Mouse (Mus musculus) kidney, adult 9 months (tissue): ENCODE measurements around the gene Dpy19l3.

ENCODE experiments used
- DNase-seq: peaks from one replicate; pipeline ENCODE4 v3.0.0; 2022

Dpy19l3 gene

DNA sequence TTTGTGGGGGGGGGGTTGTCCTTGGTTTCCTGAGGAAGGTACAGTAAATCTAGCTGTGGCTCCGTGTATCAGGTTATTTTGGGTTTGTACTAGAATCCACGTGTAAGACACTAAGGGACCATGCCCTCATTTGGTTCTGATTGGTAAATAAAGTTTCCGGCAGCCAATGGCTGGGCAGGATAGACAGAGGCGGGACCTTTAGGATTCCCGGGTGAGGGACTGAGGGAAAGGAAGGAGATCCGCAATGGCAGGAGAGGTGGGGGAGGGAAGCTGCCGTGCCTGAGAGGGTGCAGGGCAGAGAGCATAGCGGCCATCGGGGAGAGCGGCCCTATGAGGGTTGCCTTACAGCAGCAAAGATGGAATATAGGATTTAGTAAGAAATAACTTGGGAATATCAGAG lies 67.0 kb downstream of the Dpy19l3 start:
- peak; percentile 34 for DNase-seq

DNA sequence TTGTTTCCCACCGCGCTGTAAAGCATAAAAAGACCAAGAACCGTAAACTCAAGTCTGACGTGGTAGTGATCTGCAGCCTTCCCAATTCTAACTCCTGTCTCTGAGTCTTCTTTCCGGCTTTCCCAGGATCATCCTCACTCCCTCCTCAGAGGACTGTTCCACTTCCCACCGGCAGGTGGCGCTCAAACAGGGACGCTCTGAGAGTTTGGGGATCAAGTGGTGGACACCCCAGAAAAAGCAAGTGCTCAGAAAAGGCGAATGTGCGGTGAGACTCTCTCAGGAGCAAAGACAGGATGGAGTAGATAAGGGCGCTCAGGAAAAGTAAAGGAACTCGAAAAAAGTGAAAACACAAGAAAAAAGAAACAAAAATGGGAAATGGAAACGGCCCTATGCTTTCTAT lies 67.5 kb downstream of the Dpy19l3 start:
- DNase-seq = peak; percentile 48

DNA sequence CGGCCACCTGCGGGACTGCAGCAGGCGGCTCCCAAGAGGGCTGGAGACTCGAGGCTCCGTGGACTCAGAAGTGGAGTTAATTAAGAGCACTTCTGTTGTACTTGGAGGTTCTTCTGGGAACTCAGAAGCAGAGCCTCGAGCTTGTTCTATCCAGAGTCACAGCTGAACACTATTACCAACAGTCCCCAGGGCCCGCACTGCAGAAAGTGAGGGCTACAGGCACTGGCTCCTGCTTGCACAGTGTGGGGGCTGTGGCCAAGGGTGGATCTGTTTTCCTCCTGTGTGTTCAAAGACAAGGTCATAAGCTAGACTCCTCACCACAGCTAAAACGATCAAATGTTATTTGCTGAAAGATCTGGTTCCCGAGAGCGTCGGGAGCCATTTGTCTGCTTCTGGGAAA lies 68.0 kb downstream of the Dpy19l3 start:
- DNase-seq = no peak

GRCm38 (mm10) chr7:35683409-35684122 lies 70.7 kb downstream of the Dpy19l3 start:
- no peak for DNase-seq

DNA sequence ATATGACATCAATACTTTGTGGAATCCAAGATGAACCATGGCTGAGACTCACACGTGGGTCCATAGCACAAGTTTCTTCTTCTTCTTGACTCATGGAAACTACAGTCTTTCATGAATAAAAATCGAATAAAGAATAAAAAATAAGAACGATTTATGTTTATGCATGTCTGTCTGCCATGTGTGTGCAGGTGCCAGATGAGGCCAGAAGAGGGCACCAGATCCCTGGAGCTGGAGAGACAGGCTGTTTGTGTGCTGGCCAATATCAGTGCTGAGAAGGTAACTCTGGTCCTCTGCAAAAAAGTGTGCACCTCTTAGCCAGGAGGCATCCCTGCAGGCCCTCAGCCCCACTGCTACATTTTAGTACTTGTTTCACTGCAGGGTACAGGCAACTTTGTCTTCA lies 72.7 kb downstream of the Dpy19l3 start:
- no peak for DNase-seq

- no peak for DNase-seq
Measured at GRCm38 (mm10) chr7:35678976-35679375, 75.3 kb downstream of the Dpy19l3 start.

GRCm38 (mm10) chr7:35668066-35669041 lies 85.9 kb downstream of the Dpy19l3 start:
- no peak for DNase-seq

- DNase-seq = no peak
Measured at GRCm38 (mm10) chr7:35663790-35664376, 90.4 kb downstream of the Dpy19l3 start.

GRCm38 (mm10) chr7:35659173-35659572 lies 95.1 kb downstream of the Dpy19l3 start:
- peak; percentile 31 for DNase-seq

GRCm38 (mm10) chr7:35657829-35658228 lies 96.4 kb downstream of the Dpy19l3 start:
- DNase-seq = no peak

DNA sequence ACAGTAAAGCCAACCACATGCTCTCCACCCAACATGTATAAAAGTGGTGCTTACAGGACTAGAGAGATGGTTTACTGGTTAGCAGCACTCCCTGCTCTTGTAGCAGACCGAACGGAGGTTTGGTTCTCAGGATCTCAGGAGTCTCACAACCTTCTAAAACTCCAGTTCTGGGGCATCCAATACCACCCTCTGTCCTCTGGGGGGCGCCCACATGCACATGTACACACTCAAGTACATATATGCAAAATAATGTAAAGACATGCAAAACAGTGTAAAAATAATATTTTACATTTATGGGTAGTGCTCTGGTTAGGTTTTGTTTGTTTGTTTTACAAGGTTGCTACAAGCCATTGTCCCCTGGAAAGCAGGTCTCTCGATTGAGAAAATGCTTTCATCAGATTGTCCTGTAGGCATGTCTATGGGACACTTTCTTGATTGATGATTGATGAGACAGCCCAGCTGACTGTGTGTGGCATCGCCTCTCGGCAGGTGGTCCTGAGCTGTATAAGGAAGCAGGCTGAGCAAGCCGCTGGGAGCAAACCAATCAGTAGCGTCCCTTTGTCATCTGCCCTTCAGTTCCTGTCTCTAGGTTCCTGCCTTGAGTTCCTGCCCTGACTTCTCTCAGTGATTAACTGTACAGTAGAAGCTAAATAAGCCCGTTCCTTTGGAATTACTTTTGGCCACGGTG lies 102.5 kb downstream of the Dpy19l3 start:
- no peak for DNase-seq

- no peak for DNase-seq
Measured at GRCm38 (mm10) chr7:35650716-35651410, 103.4 kb downstream of the Dpy19l3 start.

GRCm38 (mm10) chr7:35649071-35649470 lies 105.2 kb downstream of the Dpy19l3 start:
- peak; percentile 85 for DNase-seq

DNA sequence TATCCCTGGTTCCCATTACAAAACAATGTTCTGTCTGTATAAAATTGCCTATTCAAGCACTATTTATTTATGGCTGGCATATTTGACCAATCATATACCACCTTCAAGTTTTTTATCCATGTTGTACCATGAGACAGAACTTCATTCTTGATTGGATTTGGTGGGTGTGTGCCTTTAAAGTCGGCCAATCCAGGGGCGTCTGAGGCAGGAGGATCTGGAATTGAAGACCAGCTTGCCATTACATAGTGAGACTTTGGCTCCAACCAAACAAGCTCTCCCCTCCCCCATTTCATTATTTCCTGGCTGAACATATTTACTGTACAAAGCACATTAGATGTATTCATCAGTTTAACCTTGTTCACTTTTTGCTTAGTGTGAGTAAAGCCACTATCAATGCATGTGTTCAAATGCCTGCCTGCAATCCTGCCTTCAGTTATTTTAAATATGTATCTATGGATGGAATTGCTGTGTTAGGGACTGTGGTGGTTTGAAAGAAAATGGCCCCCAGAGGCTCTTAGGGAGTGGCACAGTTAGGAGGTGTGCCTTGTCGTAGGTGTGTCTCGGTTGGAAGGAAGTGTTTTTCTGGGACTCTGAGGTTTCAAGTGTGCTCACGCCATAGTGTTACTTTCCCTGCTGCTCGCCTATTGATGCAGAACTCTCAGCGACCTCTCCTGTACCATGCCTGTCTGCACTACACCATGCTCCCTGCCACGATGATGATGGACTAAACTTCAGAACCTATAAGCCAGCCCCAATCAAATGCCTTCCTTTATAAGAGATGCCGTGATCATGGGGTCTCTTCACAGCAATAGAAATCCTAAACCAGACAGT lies 105.8 kb downstream of the Dpy19l3 start:
- no peak for DNase-seq

- peak; percentile 97 for DNase-seq
Measured at GRCm38 (mm10) chr7:35647101-35647698, 107.1 kb downstream of the Dpy19l3 start, which contains the start of gene Pdcd5. Gene Pdcd5, minus strand, starts transcription at chr7:35647521.

DNA sequence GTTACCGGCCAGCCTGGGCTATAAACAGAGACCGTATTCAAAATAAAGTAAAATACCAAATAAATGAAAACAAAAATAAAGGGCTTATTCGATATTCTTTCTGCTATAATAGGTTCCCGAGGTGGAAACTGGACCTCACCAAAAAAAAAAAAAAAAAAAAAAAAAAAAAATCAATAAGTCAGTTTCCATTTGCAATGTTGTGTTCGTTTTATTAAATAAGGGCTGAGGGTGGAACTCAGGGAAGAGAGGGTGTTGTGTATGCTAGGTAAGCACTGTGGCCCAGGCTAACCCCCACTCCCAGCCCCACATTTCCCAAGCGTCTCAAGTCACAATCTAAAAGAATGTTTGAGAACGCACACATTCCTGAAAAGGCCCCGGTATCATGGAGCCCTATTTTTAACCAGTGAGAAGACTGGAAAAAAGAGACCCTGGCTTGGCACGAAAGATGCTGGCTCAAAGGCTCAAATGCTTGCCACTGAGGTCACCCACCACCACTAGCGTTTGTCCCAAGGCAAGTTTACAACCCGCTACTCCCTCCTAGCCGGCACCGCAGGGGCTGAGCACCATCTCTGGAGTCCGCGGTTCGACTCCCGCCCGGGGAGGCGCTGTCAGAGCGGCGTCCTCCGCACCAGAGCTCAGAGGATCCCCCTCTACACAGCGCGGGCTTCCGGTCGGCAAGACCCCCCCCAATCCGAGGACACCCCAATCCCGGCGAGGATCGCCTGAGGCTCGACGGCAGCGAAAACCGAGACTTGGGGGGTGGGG lies 107.8 kb downstream of the Dpy19l3 start:
- peak; percentile 21 for DNase-seq

DNA sequence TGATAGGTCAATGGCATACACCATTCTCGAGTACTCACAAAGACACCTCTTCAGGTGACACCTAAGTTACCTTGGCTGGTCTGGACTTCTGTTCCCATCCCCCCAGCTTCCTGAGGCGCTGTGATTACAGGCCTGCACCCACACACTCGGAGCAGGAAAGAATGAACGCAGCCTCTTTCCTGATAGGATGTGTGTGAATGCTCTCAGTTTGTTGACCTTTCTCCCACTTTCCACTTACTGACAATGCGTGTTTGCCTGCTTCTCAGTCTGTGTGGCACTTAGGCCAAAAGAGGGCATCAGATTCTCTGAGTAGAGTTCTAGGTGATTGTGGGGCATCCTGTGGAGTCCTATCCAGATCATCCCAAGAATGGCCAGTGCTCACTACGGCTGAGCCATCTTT lies 114.2 kb downstream of the Dpy19l3 start:
- DNase-seq = no peak

DNA sequence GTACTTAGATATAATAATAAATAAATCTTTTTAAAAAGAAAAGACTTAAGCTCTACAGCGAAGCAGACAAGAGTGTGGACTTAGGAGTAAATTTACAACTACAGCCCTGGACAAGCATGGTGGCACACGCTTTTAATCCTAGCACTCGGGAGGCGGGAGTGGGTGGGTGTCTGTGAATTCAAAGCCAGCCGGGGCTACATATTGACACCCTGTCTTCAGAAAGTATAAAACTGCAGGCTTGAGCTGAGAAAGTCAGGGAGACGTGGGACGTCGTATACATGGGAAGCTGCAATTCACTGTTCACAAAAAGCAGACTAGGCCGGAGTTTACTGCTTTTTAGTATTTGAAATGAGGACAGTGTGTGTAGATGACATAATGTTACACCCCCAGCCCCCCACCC lies 117.4 kb downstream of the Dpy19l3 start:
- no peak for DNase-seq

- no peak for DNase-seq
Measured at GRCm38 (mm10) chr7:35636229-35636628, 118.0 kb downstream of the Dpy19l3 start.
